Mouse (Mus musculus) neural tube, embryonic 15.5 days (tissue): Measurements from ENCODE around the gene Timm8a2. TPM values are rescaled to one million over a fixed set of nuclear protein-coding genes. Genes with fewer than 3 reads are reported as not detected.

ENCODE experiments used
- ATAC-seq: fragments of 200-750 bp; cut with Nextera tagmentation; 2 replicates; pipeline ENCODE4 v1.8.0; 2017; ENCODE audit warnings: mild to moderate bottlenecking, moderate TSS enrichment, moderate library complexity; ENCODE audit not compliant: low FRiP score
- H3K27ac ChIP-seq: fragments of 300-500 bp; sonication (generic); replicated peaks from 2 replicates; pipeline ENCODE4 v1.5.1; 2015; ENCODE audit warnings: mild to moderate bottlenecking, inconsistent platforms
- H3K27me3 ChIP-seq: fragments of 300-500 bp; sonication (generic); replicated peaks from 2 replicates; pipeline ENCODE4 v1.6.1; 2015; ENCODE audit warnings: inconsistent platforms
- H3K36me3 ChIP-seq: fragments of 300-500 bp; sonication (generic); 2 replicates; pipeline ENCODE4 v1.6.1; 2015; ENCODE audit warnings: inconsistent platforms
- H3K4me1 ChIP-seq: fragments of 300-500 bp; sonication (generic); 2 replicates; pipeline ENCODE4 v1.6.1; 2015; ENCODE audit warnings: inconsistent platforms
- H3K4me2 ChIP-seq: fragments of 300-500 bp; sonication (generic); 2 replicates; pipeline ENCODE4 v1.6.1; 2015; ENCODE audit warnings: inconsistent platforms, mild to moderate bottlenecking, moderate library complexity
- H3K4me3 ChIP-seq: fragments of 300-500 bp; sonication (generic); replicated peaks from 2 replicates; pipeline ENCODE4 v1.5.1; 2015; ENCODE audit warnings: mild to moderate bottlenecking, inconsistent platforms
- H3K9ac ChIP-seq: fragments of 300-500 bp; sonication (generic); replicated peaks from 2 replicates; pipeline ENCODE4 v1.6.1; 2015; ENCODE audit warnings: mild to moderate bottlenecking, inconsistent platforms
- H3K9me3 ChIP-seq: fragments of 300-500 bp; sonication (generic); replicated peaks from 2 replicates; pipeline ENCODE4 v1.6.1; 2016; ENCODE audit warnings: inconsistent platforms
- WGBS: fragments of 180-500 bp; shearing (Covaris S2); methylation state at CpG from one replicate; pipeline ENCODE4 v1.1.7; 2015; ENCODE audit warnings: mixed read lengths; 5-methylcytosine and 5-hydroxymethylcytosine counted together
- polyA plus RNA-seq: library from polyadenylated mRNA; unstranded; fragments of >200 nt; fragmentation: Nextera tagmentation; extraction: Ambion mirVana; gene quantifications from 2 replicates; pipeline ENCODE4 v1.2.1, GENCODE M21; 2015

Gene Timm8a2
- polyA plus RNA-seq, 1 experiment from 2014 or later, result not detected

- Histone ChIP-seq H3K36me3 (no peaks in the 10 kb centered on the region), H3K9ac (no peak overlapping the region), H3K4me2 (no peak overlapping the region), H3K4me3 (no peak overlapping the region), H3K9me3 (no peaks in the 10 kb centered on the region), H3K27ac (no peak overlapping the region), H3K27me3 (no peaks in the 10 kb centered on the region), H3K4me1 (no peaks in the 10 kb centered on the region)
- ATAC-seq, result no peak
- WGBS, result 85% methylated on average over 13 of the region's 13 CpGs
These were observed 4.6 kb downstream of the Timm8a2 start for GRCm38 (mm10) chr14:122038874-122039647.

- H3K4me3 ChIP-seq, result no peak overlapping the region
- no peaks in the 10 kb centered on the region for H3K27me3 ChIP-seq
- no peaks in the 10 kb centered on the region for H3K9me3 ChIP-seq
- no peaks in the 10 kb centered on the region for H3K4me1 ChIP-seq
- WGBS, result 91% methylated on average over 3 of the region's 3 CpGs
- H3K9ac ChIP-seq, result no peak overlapping the region
- H3K36me3 ChIP-seq, result no peaks in the 10 kb centered on the region
- no peak for ATAC-seq
- no peak overlapping the region for H3K4me2 ChIP-seq
- no peak overlapping the region for H3K27ac ChIP-seq
These were observed 6.9 kb downstream of the Timm8a2 start for GRCm38 (mm10) chr14:122041413-122041825.

GRCm38 (mm10) chr14:122042142-122042694, 7.7 kb downstream of the Timm8a2 start:
- Histone ChIP-seq H3K4me1 (no peaks in the 10 kb centered on the region), H3K9me3 (no peaks in the 10 kb centered on the region), H3K9ac (no peak overlapping the region), H3K27me3 (no peaks in the 10 kb centered on the region), H3K36me3 (no peaks in the 10 kb centered on the region), H3K27ac (no peak overlapping the region), H3K4me3 (no peak overlapping the region), H3K4me2 (no peak overlapping the region)
- WGBS, result 80% methylated on average over 8 of the region's 8 CpGs
- no peak for ATAC-seq

GRCm38 (mm10) chr14:122047784-122048183, 13.3 kb downstream of the Timm8a2 start:
- no peaks in the 10 kb centered on the region for H3K9me3 ChIP-seq
- no peak overlapping the region for H3K4me2 ChIP-seq
- H3K27ac ChIP-seq, result no peak overlapping the region
- no peak for ATAC-seq
- H3K4me1 ChIP-seq, result no peaks in the 10 kb centered on the region
- H3K9ac ChIP-seq, result no peak overlapping the region
- H3K27me3 ChIP-seq, result no peaks in the 10 kb centered on the region
- 92% methylated on average over 8 of the region's 8 CpGs for WGBS
- H3K36me3 ChIP-seq, result no peaks in the 10 kb centered on the region
- no peak overlapping the region for H3K4me3 ChIP-seq

DNA sequence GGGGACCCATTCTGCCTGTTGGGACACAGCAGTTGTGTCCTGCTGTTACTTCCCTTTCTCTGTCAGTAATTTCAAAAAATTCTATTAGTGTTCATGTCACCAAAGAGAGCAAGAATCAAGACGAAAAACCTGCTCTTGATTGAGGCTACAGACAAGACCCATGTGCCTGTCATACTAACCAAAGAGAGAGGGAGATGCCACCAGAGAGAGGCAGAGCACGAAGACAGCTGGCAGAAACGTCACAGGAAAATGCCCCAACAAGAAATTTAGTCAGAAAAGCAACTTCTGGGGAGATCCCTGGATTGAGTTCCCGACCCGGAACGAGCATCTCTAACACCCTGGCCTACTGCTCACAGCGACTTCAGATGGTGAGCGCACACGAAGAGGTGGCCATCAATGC, 14.3 kb downstream of the Timm8a2 start:
- H3K4me2 ChIP-seq, result no peak overlapping the region
- H3K9ac ChIP-seq, result no peak overlapping the region
- no peak for ATAC-seq
- H3K36me3 ChIP-seq, result no peaks in the 10 kb centered on the region
- no peaks in the 10 kb centered on the region for H3K27me3 ChIP-seq
- no peaks in the 10 kb centered on the region for H3K4me1 ChIP-seq
- H3K27ac ChIP-seq, result no peak overlapping the region
- H3K4me3 ChIP-seq, result no peak overlapping the region
- 83% methylated on average over 9 of the region's 9 CpGs for WGBS
- H3K9me3 ChIP-seq, result no peaks in the 10 kb centered on the region

GRCm38 (mm10) chr14:122052896-122053635, 18.6 kb downstream of the Timm8a2 start:
- no peak for ATAC-seq
- H3K4me1 ChIP-seq, result no peaks in the 10 kb centered on the region

GRCm38 (mm10) chr14:122056871-122057270, 22.4 kb downstream of the Timm8a2 start:
- no peak overlapping the region for H3K9ac ChIP-seq
- H3K4me3 ChIP-seq, result no peak overlapping the region
- 84% methylated on average over 6 of the region's 6 CpGs for WGBS
- H3K36me3 ChIP-seq, result no peaks in the 10 kb centered on the region
- no peak for ATAC-seq
- no peaks in the 10 kb centered on the region for H3K9me3 ChIP-seq
- no peaks in the 10 kb centered on the region for H3K4me1 ChIP-seq
- no peaks in the 10 kb centered on the region for H3K27me3 ChIP-seq
- no peak overlapping the region for H3K4me2 ChIP-seq
- no peak overlapping the region for H3K27ac ChIP-seq

More at GRCm38 (mm10) chr14:122052896-122053635, 18.6 kb downstream of the Timm8a2 start:
- Histone ChIP-seq H3K36me3 (no peaks in the 10 kb centered on the region), H3K9me3 (no peaks in the 10 kb centered on the region), H3K27ac (no peak overlapping the region), H3K27me3 (no peaks in the 10 kb centered on the region), H3K4me3 (no peak overlapping the region), H3K9ac (no peak overlapping the region), H3K4me2 (no peak overlapping the region)
- WGBS, result 88% methylated on average over 9 of the region's 9 CpGs

- Histone ChIP-seq H3K4me2 (no peak overlapping the region), H3K27ac (no peak overlapping the region), H3K27me3 (no peaks in the 10 kb centered on the region), H3K9ac (no peak overlapping the region), H3K4me1 (no peaks in the 10 kb centered on the region), H3K36me3 (no peaks in the 10 kb centered on the region), H3K4me3 (no peak overlapping the region), H3K9me3 (no peaks in the 10 kb centered on the region)
- 36% methylated on average over 2 of the region's 2 CpGs for WGBS
- no peak for ATAC-seq
These were observed 23.5 kb downstream of the Timm8a2 start for GRCm38 (mm10) chr14:122057941-122058346.

GRCm38 (mm10) chr14:122060642-122061041, 26.2 kb downstream of the Timm8a2 start:
- ATAC-seq, result no peak
- H3K36me3 ChIP-seq, result no peaks in the 10 kb centered on the region
- H3K27me3 ChIP-seq, result no peaks in the 10 kb centered on the region
- H3K9ac ChIP-seq, result no peak overlapping the region
- H3K9me3 ChIP-seq, result no peaks in the 10 kb centered on the region
- H3K4me1 ChIP-seq, result no peaks in the 10 kb centered on the region
- no peak overlapping the region for H3K27ac ChIP-seq
- WGBS, result 5% methylated on average over 3 of the region's 3 CpGs
- no peak overlapping the region for H3K4me3 ChIP-seq
- H3K4me2 ChIP-seq, result no peak overlapping the region

GRCm38 (mm10) chr14:122061376-122061775, 26.9 kb downstream of the Timm8a2 start:
- Histone ChIP-seq H3K27me3 (no peaks in the 10 kb centered on the region), H3K4me1 (no peaks in the 10 kb centered on the region), H3K27ac (no peak overlapping the region), H3K36me3 (no peaks in the 10 kb centered on the region), H3K9me3 (no peaks in the 10 kb centered on the region), H3K4me3 (no peak overlapping the region), H3K4me2 (no peak overlapping the region), H3K9ac (no peak overlapping the region)
- no peak for ATAC-seq
- WGBS, result 89% methylated on average over 6 of the region's 6 CpGs

DNA sequence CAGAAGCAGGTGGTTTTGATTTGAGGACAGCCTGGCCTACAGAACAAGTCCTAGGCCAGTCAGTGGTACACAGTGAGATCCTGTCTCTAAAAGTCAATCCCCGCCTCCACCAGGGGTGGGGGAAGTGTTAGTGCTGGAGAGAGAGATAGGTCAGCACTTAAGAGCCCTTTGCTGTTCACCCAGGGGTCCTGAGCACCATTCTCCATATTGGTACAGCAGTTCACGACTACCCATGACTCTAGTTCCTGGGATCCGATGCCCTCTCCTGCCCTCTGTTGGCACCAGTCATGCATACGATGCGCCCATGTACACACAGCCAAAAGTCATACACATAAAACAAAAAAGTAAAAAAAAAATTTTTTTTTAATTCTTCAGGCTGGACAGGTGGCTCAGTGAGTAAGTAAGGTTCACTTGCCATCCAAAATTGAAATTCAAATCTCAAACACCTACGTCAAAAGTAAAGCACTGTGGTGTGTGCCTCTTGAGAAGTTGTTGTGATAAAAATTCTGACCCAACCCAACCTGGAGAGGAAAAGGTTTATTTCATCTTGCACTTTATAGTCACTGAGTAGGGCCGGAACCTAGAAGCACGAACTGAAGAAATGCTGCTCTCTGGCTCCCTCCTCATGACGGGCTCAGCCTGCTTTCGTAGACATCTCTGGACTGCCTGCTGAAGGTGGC, 28.1 kb downstream of the Timm8a2 start:
- Histone ChIP-seq H3K9me3 (no peaks in the 10 kb centered on the region), H3K4me1 (no peaks in the 10 kb centered on the region), H3K9ac (no peak overlapping the region), H3K4me3 (no peak overlapping the region), H3K27me3 (no peaks in the 10 kb centered on the region), H3K27ac (no peak overlapping the region), H3K36me3 (no peaks in the 10 kb centered on the region), H3K4me2 (no peak overlapping the region)
- WGBS, result 83% methylated on average over 10 of the region's 10 CpGs
- ATAC-seq, result no peak
